ENCODE assay signal across 11 mouse cellular contexts in genomic region chr11:81897547-81898354, GRCm38 (mm10). TPM values are rescaled to one million over a fixed set of nuclear protein-coding genes. Genes with fewer than 3 reads are reported as not detected.
DNase-seq lines count a peak whose midpoint lies in the region; ATAC-seq lines count a peak whose summit lies in the region.
"Had no signal": no experiment of that assay in that cellular context is flagged by ENCODE, and none has a peak within 500 bp of the region (broad histone marks: within the 10 kb centered on the region; RNA-seq: fewer than 3 reads in every experiment).

No protein-coding gene starts in this region.

- DNase-seq in adrenal gland, adult 8-10 months: peak; percentile 71
- peak; percentile 11 for DNase-seq in embryonic facial prominence, embryonic 11.5 days (ENCODE audit: low spot score)
- DNase-seq in gastrocnemius, adult 18-20 months (ENCODE audit: low spot score): no peak
- no peak for DNase-seq in urinary bladder, adult 2 months (ENCODE audit: low spot score)
- DNase-seq: lung, embryonic 14.5 days had no signal

- no peaks in the 10 kb centered on the region for H3K27me3 ChIP-seq in embryonic facial prominence, embryonic 11.5 days (ENCODE audit: control insufficient read depth, insufficient read depth, low read length)
- no peaks in the 10 kb centered on the region for H3K27me3 ChIP-seq in hindbrain, embryonic 16.5 days (replicated peaks; ENCODE audit: control insufficient read depth, insufficient read depth, low read length)
- no peaks in the 10 kb centered on the region for H3K27me3 ChIP-seq in midbrain, embryonic 15.5 days (replicated peaks)
- no peaks in the 10 kb centered on the region for H3K27me3 ChIP-seq in kidney, embryonic 16.5 days (ENCODE audit: insufficient read depth, low read length)

- no peak overlapping the region for H3K4me3 ChIP-seq in embryonic facial prominence, embryonic 11.5 days (ENCODE audit: low read depth, low read length)
- H3K4me3 ChIP-seq in hindbrain, embryonic 16.5 days (ENCODE audit: low read length): no peak overlapping the region
- H3K4me3 ChIP-seq in midbrain, embryonic 15.5 days: no peak overlapping the region
- no peak overlapping the region for H3K4me3 ChIP-seq in kidney, embryonic 16.5 days (ENCODE audit: low read length)

- WGBS in embryonic facial prominence, embryonic 11.5 days: 10% methylated on average over 8 of the region's 8 CpGs
- WGBS in hindbrain, embryonic 16.5 days: 4% methylated on average over 8 of the region's 8 CpGs
- WGBS in midbrain, embryonic 15.5 days: 1% methylated on average over 8 of the region's 8 CpGs
- 6% methylated on average over 8 of the region's 8 CpGs for WGBS in kidney, embryonic 16.5 days

- no peak overlapping the region for H3K4me2 ChIP-seq in embryonic facial prominence, embryonic 11.5 days (ENCODE audit: low read depth, low read length)
- 0 out of 2 replicates have a peak overlapping the region, but pooled peaks have one; percentile 7 for H3K4me2 ChIP-seq in hindbrain, embryonic 16.5 days (ENCODE audit: low read length)
- peak overlapping the region; percentile 19; the same call in 1 of the 2 replicates for H3K4me2 ChIP-seq in midbrain, embryonic 15.5 days
- no peak overlapping the region for H3K4me2 ChIP-seq in kidney, embryonic 16.5 days (replicated peaks; ENCODE audit: low read depth, low read length)
- H3K4me2 ChIP-seq: lung, embryonic 14.5 days had no signal

- H3K9me3 ChIP-seq in embryonic facial prominence, embryonic 11.5 days (replicated peaks; ENCODE audit: control insufficient read depth, low read length): no peaks in the 10 kb centered on the region
- H3K9me3 ChIP-seq in hindbrain, embryonic 16.5 days (ENCODE audit: control insufficient read depth, low read length): no peaks in the 10 kb centered on the region
- no peaks in the 10 kb centered on the region for H3K9me3 ChIP-seq in midbrain, embryonic 15.5 days
- no peaks in the 10 kb centered on the region for H3K9me3 ChIP-seq in kidney, embryonic 16.5 days (ENCODE audit: low read length)

- H3K9ac ChIP-seq in embryonic facial prominence, embryonic 11.5 days (replicated peaks; ENCODE audit: low read length): no peak overlapping the region
- no peak overlapping the region for H3K9ac ChIP-seq in hindbrain, embryonic 16.5 days (ENCODE audit: low read depth, low read length)
- H3K9ac ChIP-seq in midbrain, embryonic 15.5 days: 0 out of 2 replicates have a peak overlapping the region, but pooled peaks have one; percentile 10
- H3K9ac ChIP-seq in kidney, embryonic 16.5 days (replicated peaks; ENCODE audit: low read length): no peak overlapping the region
- H3K9ac ChIP-seq: lung, embryonic 14.5 days had no signal

- no peaks in the 10 kb centered on the region for H3K36me3 ChIP-seq in embryonic facial prominence, embryonic 11.5 days (replicated peaks; ENCODE audit: control insufficient read depth, insufficient read depth, low read depth, low read length)
- H3K36me3 ChIP-seq in hindbrain, embryonic 16.5 days (ENCODE audit: control insufficient read depth, insufficient read depth, low read length): no peaks in the 10 kb centered on the region
- H3K36me3 ChIP-seq in midbrain, embryonic 15.5 days (replicated peaks): no peaks in the 10 kb centered on the region
- H3K36me3 ChIP-seq in kidney, embryonic 16.5 days (ENCODE audit: insufficient read depth, low read length): no peaks in the 10 kb centered on the region
- H3K36me3 ChIP-seq: G1E had no signal

- no peak for ATAC-seq in embryonic facial prominence, embryonic 11.5 days (replicated peaks; ENCODE audit: insufficient number of reproducible peaks, low FRiP score, low TSS enrichment, low read depth)
- ATAC-seq in hindbrain, embryonic 16.5 days: peak; percentile 91
- ATAC-seq in midbrain, embryonic 15.5 days (replicated peaks): peak; percentile 88
- no peak for ATAC-seq in monocyte, adult 5-6 weeks (replicated peaks; ENCODE audit: insufficient number of reproducible peaks, low FRiP score, low TSS enrichment, poor library complexity, severe bottlenecking)
- no peak for ATAC-seq in kidney, embryonic 16.5 days (ENCODE audit: low FRiP score, low TSS enrichment)

- H3K4me1 ChIP-seq in embryonic facial prominence, embryonic 11.5 days (ENCODE audit: control insufficient read depth, insufficient read depth, low read length): no peaks in the 10 kb centered on the region
- H3K4me1 ChIP-seq in hindbrain, embryonic 16.5 days (ENCODE audit: control insufficient read depth, insufficient read depth, low read depth, low read length): peaks cover 13% of the 10 kb centered on the region
- peaks cover 25% of the 10 kb centered on the region for H3K4me1 ChIP-seq in midbrain, embryonic 15.5 days
- no peaks in the 10 kb centered on the region for H3K4me1 ChIP-seq in kidney, embryonic 16.5 days (ENCODE audit: insufficient read depth, low read length)

- no peak overlapping the region for H3K27ac ChIP-seq in embryonic facial prominence, embryonic 11.5 days (replicated peaks; ENCODE audit: low read depth, low read length)
- peak overlapping the region; percentile 76 for H3K27ac ChIP-seq in hindbrain, embryonic 16.5 days (ENCODE audit: low read depth, low read length)
- peak overlapping the region; percentile 76 for H3K27ac ChIP-seq in midbrain, embryonic 15.5 days
- H3K27ac ChIP-seq in kidney, embryonic 16.5 days (ENCODE audit: low read length): no peak overlapping the region

RNA-seq across cellular contexts. Expression of gene 5530401A14Rik, which starts 37.3 kb away (rescaled TPM):
- under 1 TPM in 1 of 4 experiments, not detected in 3; 0.13 TPM for total RNA-seq in adrenal gland, adult 8-10 months (2022)
- polyA plus RNA-seq in embryonic facial prominence, embryonic 11.5 days (2014; fragmentation: Nextera tagmentation; extraction: Ambion mirVana): 0.13 TPM in 1 of 2 replicates, not detected in the other
- polyA plus RNA-seq in hindbrain, embryonic 16.5 days (2015; fragmentation: Nextera tagmentation; extraction: Ambion mirVana): 0.79 and 1.1 TPM in 2 replicates
- polyA plus RNA-seq in midbrain, embryonic 15.5 days (2015; fragmentation: Nextera tagmentation; extraction: Ambion mirVana): 0.76 and 0.77 TPM in 2 replicates
- total RNA-seq in monocyte, adult 5-6 weeks (2017): not detected in 3 replicates
- total RNA-seq in gastrocnemius, adult 18-20 months (2021): under 1 TPM in 1 of 2 experiments, not detected in 1; 0.21 TPM
- polyA plus RNA-seq in kidney, embryonic 16.5 days (2015; fragmentation: Nextera tagmentation; extraction: Ambion mirVana): not detected in 2 replicates
- not detected in 2 replicates for polyA plus RNA-seq in urinary bladder, adult 2 months (2012; rRNA removed)
- total RNA-seq: hematopoietic stem cell, adult 5-6 weeks had no signal
- polyA plus RNA-seq: G1E; lung, embryonic 14.5 days had no signal

Comparison
In these comparisons a context has a peak if more than half of its experiments do, and no peak if none do; other contexts are left out.
1. DNase-seq: peak in adrenal gland, adult 8-10 months (single experiment) and embryonic facial prominence, embryonic 11.5 days (single experiment); none in gastrocnemius, adult 18-20 months (single experiment) and urinary bladder, adult 2 months (single experiment).
2. ATAC-seq: peak in hindbrain, embryonic 16.5 days (single experiment) and midbrain, embryonic 15.5 days (single experiment); none in embryonic facial prominence, embryonic 11.5 days (single experiment), monocyte, adult 5-6 weeks (single experiment) and kidney, embryonic 16.5 days (single experiment).
3. H3K27ac ChIP-seq: peak in hindbrain, embryonic 16.5 days (single experiment) and midbrain, embryonic 15.5 days (single experiment); none in embryonic facial prominence, embryonic 11.5 days (single experiment) and kidney, embryonic 16.5 days (single experiment).
4. H3K4me2 ChIP-seq: peak in hindbrain, embryonic 16.5 days (single experiment) and midbrain, embryonic 15.5 days (single experiment); none in embryonic facial prominence, embryonic 11.5 days (single experiment) and kidney, embryonic 16.5 days (single experiment).